Mouse (Mus musculus): ENCODE measurements around the gene Ntn4.

Ntn4 gene

DNA sequence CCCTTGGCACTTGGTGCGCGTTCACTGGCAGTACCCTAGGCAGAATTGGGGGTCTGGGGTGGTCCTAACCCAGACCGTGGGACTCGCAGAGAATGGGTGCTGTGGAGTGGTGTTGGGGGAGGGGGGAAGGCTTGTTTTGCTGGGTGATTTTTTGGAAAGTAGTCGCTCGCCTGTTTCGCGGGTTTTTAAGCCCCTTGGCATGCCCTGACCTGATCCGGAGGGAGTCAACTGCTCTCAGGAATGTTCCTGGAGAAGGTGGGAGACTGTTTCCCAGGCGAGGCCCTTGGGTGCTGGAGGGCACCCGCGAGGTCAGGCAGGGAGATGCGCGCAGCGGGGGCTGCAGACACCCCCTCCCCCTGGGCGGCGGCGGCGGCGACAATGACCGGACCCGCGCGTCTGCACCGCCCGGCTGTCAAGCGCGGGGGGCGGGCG lies at the start of gene Ntn4:
Gene Ntn4, plus strand, starts transcription at position 161 of the 432 bp plus-strand sequence.
- no peak for DNase-seq (ENCODE audit: low spot score in 2 of 2)

DNA sequence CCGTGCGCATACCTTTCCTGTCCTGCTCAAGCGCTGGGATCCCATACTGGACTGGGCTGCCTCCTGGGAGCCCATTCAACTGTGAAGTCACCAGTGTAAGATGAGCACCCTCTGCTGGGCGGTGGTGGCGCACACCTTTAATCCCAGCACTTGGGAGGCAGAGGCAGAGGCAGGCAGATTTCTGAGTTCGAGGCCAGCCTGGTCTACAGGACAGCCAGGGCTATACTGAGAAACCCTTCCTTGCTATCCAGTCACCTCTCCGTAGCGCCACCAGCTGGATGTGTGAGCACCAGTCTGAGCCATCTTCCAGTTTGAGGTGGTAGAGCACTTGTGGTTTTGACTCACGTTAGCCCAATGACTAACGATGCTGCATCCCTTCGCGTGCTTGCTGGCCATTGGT lies 48.0 kb upstream of the Ntn4 start:
- DNase-seq (ENCODE audit: low spot score in 2 of 2): no peak

DNA sequence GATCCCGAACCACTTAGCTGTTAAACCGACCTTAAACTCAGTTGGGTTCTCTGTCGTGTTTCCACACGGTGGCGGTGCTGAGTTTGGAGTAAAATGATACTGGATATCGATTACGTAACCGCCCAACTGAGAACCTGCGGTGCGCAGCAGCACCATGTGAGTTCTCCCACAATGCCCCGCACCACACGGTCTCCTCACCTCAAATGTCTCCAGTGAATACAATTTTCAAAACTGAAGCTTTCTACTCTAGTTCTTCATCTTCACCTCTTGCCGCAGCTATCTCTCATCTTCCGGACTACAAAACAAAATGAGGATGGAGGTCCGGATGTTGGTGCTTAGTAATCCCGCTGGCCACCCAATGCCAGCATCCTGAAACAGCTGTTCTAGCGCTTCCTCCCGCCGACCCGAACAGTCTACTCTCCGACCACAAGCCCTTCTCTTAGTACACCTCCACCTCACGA lies 46.4 kb upstream of the Ntn4 start:
- DNase-seq (ENCODE audit: low spot score in 2 of 2): peak; percentile 66 to 85

DNA sequence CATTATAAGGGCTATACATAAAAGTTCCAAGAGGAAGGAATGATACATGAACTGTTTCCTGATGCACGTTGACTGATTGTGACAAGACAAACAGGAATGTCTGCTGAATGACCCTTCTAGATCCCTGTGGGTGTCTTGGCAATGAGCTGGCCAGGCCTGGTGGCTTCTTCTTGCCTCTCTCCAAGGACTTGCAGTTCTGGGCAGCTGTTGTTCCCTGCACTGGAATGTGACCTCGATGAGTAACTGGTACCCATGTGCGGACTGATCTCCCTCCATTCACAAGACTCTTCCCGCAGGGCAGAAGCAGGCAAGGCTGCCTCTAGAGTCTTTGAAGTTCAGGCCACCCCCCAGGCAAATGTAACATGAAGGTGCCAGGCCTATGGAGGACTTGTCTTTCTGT lies 44.6 kb upstream of the Ntn4 start:
- no peak for DNase-seq (ENCODE audit: low spot score in 2 of 2)

DNA sequence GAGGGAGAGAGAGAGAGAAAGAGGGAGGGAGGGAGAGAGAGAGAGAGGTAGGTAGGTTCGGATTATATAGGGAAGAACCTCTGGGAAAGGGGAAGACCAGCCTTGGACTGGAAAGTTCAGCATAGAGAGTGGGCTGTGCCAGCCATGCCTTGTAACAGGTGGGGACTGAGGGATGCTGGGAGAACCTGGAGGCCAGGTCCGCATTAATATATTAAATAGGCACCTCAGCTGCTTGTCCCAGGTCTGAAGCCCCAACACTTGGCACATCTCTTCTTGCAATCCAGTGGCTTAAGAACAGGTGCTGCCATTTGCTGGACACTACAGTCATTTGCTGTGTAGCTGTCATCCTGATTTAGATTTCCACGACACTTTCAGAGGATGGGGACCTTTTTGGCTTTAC lies 43.8 kb upstream of the Ntn4 start:
- no peak for DNase-seq (ENCODE audit: low spot score in 2 of 2)

DNA sequence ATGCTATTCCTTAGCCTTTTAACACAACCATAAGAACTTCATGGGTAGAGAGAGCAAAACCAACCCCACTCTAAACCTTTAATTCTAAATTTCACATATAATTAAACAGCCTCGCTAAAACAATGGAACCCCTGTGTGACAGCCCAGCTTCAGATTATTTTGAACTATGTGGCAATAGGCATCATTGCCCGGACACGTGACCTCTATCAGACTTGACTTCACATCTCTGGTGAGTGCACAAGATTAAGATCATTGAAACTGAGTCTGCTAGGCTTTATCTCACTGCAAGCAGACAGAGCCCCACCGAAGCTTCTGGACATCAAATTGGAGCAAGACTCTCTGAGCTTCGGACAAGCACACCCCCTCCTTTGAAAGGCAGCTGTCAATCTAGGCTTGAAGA lies 38.2 kb upstream of the Ntn4 start:
- no peak for DNase-seq (ENCODE audit: low spot score in 2 of 2)

DNA sequence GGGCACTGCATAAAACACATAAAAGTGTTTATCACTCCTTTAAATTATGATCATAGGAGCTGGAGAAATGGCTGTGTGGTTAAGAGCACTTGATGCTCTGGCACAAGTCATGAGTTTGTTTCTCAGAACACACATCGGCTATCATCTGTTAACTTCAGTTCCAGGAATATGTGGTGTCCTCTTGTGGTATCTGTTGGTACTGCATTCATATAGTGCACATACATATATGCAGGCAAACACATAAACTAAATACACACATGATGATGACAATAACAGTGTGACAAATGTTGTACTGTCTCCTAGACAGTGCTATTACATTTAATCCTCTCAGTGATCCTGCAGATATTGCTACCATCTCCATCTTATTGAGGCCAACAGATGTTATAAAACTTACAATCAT lies 37.2 kb upstream of the Ntn4 start:
- DNase-seq (ENCODE audit: low spot score in 2 of 2): no peak

DNA sequence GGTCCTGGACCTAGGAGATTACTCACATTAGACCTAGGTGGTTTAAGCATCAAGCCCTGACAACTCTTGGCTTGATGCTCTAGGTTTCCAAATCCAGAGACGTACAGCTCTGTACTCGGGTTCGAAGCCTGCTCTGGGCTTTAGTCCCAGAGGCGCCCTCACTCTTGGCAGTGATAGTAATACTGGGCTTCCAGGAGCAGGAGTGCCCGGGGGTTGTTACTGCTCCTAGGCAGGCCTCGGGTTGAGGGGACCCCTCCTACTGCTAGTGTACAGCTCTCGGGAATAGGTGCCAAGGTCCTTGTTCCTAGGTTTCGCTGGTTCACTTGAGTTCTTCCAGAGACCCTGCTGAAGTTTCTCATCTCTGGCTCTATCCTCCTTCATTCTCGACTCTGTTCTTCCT lies 34.2 kb upstream of the Ntn4 start:
- no peak for DNase-seq (ENCODE audit: low spot score in 2 of 2)

DNA sequence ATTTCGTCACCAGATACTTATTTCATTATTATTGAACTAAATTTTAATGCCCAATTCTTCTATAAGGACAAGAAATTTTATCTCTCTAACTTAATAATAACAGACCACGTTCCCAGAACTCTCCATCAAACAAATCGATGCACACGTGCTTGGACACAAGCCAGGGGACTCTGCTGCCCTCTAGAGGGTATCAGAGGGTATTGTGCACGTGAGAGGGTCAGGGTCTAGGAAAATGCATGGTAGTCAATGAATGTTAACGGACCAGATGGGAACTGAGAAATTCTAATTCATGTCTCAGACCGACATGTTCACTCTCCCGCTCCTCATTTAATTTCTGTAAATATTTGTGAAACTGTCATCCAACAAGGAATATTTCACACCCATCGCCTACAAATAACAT lies 32.4 kb upstream of the Ntn4 start:
- no peak for DNase-seq (ENCODE audit: low spot score in 2 of 2)

DNA sequence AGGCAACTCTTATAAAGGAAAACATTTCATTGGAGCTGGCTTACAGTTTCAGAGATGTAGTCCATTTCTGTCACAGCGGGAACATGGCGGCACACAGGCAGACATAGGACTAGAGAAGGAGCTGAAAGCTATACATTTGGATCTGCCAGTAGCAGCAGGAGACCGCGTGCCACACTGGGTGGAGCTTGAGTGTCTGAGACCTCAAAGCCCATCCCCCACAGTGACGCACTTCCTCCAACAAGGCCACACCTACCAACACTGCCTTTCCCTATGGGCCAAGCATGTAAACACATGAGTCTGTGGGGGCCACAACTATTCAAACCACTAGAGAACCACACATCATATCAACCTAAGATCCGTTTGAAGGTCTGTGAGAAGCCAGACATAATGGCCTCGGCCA lies 31.2 kb upstream of the Ntn4 start:
- no peak for DNase-seq (ENCODE audit: low spot score in 2 of 2)

DNA sequence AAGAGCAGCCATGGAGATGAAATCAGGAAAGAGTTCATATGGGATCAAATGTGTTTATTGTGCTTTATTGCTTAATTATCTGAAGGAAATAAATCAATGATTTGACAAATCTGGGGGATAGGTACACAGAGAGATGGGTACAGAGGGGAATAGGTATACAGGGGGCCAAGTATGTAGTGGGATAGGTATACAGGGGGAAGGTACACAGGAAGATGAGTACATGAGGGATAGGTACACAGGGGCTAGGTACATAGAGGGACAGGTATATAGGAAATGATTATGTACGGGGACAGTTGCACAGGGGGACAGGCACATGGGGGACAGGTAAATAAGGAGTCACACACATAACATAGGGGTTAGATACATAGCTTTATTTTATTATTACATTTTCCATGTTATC lies 29.6 kb upstream of the Ntn4 start:
- DNase-seq (ENCODE audit: low spot score in 2 of 2): no peak

DNA sequence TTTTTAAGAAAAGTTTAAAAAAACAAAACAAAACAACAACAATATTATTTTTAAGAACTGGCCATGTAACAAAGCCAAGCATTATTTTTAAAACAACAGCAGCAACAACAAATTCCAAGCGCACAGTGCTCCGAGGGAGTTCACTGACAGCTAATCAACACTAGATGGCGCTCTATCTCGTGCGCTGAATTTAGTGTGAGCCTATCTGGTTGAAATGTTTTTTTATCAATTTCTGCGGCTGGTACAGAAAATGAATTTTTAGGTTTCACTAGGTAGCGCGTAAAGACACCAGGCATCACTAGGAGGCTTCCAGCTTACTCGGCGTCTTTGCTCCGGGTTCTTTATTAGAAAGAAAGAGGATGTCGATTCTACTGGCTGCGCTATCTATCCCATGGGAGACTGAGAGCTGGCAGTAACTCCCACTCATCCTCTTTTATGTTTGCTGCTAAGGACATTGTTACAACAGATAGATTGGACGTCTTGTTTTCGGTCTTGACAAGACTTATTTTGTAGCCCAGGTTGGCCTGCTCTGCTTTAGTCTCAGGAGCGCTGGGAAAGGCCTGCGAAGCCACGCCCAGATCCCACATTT lies 29.0 kb upstream of the Ntn4 start:
- peak in 1 of 2 experiments; percentile 36 for DNase-seq (ENCODE audit: low spot score in 2 of 2)

DNA sequence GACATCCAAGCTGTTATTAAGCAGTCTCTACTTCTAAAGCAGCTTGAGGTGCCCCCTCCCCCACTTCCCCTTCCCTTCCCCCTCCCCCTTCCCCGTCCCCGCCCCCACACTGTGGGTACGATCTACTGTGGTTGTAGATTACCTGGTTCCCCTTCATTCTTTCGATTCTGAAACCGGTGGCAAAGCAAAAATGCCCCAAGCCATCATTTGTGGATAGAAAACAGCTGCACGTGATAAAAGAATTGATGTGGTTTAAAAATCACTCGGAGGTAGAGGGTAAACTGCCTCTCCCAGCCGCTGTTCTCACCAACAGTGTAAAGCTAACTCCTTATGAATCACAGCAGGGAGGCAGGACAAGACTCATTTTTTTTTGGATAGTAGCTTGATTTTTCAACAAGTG lies 25.6 kb upstream of the Ntn4 start:
- no peak for DNase-seq (ENCODE audit: low spot score in 2 of 2)

DNA sequence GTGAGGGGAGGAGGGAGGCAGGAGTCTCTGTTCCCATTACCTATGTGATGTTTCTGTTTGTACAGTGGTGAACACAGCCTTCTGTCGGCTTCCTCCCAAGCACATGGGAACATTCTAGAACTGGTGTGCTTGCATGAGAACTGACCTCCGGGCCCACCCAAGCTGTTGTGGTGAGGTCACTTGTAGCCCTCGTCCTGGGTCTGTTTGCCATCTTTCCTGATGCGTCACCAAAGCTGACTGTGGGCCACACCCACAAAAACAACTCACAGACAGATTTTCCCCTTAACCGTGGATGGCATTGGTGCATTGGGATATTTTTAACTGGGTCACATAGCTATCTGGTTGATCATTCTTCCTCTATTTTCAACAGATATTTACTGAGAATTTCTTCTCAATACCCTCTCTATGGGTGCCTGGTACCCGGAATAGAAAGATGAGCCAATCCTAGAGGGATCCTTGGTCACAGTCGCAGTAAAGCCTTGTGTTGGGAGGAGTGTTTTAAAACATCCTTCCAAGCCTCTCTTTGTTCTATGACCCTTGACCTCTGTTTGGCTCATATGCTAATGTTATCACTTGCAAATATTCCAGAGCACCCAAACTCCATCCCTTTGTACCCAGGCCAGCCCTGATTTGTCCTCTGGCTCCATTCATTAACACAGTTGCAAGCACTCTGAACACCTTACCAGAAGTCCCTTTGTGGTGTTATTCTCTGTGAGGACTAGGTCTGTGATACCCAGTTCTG lies 19.9 kb upstream of the Ntn4 start:
- peak; percentile 38 to 40 for DNase-seq (ENCODE audit: low spot score in 2 of 2)

DNA sequence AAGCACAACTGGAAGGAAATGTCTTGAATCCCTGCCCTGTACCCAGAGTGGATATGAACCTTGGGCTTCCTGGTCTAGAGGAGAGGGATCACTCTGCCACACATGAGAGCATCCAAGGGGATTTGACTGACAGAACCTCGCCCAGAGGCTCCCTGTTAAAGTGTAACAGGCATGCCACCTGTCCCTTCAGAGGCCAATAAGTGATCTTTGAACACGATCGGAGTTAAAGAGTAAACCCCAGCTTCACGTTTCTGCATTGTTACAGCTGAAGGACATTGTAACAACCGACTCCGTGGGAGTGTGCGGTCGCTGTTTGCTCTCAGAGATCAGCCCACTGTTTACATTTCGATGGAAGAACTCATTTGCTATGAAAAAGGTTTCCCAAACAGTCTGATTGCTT lies 16.8 kb upstream of the Ntn4 start:
- no peak for DNase-seq (ENCODE audit: low spot score in 2 of 2)

DNA sequence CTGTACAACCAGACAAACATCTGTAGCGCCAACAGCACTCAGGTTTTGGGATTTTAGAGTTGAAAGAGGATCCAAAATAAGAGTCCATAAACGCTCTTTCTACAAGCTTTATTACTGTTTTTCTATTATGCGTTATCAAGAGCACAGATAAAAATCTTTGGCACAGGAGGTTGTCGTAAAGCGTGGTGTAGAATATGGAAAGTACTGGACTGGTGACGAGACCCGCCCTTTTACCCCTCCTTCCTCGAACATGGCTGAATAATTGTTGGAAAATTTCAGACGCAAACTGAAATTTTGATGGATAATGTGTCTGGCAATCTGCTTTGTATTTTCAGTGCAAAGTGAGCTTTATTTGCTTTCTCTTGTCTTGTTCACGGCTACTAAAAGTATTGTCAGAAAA lies 16.3 kb upstream of the Ntn4 start:
- DNase-seq (ENCODE audit: low spot score in 2 of 2): no peak

DNA sequence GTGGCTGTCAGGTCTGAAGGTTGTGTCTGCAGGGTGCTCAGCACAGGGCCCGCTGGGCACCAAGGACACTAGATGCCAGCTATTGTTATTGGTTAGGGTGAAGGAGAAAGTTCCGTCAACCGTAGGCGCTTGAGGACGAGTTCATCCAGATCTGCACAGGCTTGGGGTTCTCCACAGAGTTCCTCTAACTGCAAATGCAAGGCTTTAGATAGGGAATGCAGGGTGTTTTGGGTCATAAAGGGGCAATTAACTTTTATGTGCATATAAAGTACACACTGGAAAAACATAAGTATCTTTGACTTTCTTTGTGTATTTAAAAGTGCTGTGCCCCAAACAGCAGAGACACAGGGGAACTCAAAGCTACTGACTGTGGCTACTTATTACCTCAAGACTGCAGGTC lies 10.2 kb upstream of the Ntn4 start:
- no peak for DNase-seq (ENCODE audit: low spot score in 2 of 2)

DNA sequence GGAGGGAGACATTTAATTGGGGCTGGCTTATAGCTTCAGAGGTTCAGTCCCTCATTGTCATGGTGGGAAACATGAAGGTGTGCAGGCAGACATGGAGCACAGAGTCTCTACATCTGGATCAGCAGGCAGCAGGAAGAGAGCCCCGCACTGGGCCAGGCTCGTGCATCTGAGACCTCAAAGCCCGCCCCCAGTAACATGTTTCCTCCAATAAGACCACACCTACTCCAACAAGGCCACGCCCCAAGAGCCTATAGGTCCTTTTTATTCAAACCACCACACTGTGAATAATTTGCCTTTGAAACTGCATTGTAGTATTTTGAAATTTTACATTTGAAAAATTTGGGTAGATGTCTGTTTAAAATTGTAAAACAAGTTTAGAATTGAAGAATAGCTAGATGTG lies 8.4 kb upstream of the Ntn4 start:
- no peak for DNase-seq (ENCODE audit: low spot score in 2 of 2)

DNA sequence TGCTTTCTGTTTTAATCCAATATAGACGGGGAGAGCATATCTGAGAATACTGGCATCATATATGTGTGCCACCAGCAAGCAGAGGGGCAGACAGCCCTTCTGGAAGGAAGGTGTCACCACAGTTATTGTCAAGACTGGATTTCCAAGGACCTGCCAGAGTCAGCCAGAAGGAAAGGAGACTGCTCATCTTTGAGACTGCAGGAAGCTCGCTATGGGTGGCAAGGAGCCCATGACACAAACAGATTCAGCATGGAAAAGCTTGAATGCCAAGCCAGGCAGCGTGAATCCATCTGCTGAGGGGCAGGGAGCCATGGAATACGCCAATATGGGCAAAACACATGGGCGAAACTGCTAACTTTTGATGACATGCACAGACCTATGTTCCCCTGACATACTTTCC lies 6.9 kb upstream of the Ntn4 start:
- DNase-seq (ENCODE audit: low spot score in 2 of 2): no peak

DNA sequence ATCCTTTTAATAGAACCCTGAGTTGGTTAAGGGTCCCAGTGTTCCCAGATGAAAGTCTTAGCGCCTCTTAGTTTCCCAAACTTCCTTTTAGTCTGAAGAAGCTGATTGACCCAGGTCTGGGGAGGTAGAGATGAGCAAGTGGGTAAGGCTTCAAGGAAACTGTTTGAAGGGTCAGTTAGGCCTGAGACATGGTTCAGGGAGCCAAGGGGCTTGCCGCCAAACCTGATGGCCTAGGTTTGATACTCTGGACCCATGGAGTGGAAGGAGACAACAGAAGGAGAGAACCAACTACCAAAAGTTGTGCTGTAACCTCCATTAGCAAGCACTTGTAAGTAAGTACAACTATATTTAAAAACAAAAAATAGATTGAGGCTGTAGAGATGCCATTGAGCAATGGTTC lies 6.5 kb upstream of the Ntn4 start:
- DNase-seq (ENCODE audit: low spot score in 2 of 2): no peak

DNA sequence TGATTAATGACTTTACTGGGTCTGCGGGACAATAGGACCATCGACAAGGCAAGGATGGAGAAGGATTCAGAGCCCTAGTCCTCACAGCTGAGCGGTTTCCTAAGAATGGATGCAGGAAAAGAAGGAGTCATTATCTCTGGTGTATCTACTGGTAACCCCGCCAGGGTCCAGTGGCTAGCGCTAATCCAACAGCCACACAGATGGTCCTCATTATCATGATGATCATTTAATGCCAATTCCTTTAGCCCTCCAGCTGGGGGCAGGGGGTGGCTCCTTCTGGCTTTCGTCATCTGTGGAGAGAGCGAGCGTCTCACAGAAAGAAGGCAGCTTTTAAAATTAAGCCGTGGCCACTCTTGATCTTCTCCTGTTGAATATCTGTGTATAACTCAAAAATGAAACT lies 4.5 kb upstream of the Ntn4 start:
- no peak for DNase-seq (ENCODE audit: low spot score in 2 of 2)

DNA sequence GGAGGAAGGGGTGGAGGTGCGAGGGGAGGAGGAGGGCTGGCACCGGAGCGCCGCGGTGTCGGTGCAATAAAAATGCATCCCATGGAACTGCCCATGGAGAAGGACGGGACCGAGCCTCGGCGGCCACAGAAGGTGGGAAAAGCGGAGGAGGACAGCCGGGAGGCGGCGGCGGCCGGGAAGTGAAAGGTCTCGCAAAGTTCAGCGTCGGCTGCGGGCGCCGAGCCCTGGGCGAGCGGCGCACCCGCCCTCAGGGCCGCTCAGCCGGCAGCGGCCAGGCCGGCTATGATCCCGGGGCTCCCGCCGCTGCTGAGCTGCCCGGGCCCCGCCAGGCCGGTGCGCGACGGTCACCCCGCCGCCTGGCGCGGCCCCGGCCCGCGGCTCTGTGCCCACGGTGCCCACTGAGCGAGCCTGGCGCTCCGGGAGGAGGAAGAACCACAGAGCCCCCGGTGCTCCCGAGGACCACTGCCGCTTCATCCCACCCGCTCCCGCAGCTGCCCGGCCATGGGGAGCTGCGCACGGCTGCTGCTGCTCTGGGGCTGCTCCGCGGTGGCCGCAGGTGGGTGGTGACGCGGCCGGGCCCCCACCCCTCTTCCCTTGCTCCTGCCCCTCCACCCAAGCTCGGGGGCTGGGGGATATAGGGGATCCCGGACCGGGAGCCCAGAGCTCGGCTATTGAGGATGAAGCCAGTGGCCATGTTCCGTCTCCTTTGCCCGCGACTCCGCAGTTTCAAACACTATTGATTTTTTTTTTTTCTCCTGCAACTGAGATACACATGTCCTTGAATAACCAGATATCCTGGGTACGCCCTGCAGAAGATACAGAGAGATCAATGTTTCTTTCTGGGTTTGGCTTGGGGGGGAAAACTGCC lies 706 bp downstream of the Ntn4 start:
- peak; percentile 35 for DNase-seq (ENCODE audit: low spot score in 2 of 2)

Measured in heart, adult 9 months (tissue).